Comparison of ENCODE assay signal across 35 mouse cellular contexts in genomic region chr6:138792802-138793201, GRCm38 (mm10).
"Had no signal": no experiment of that assay in that cellular context is flagged by ENCODE, and none has a peak within 500 bp of the region (broad histone marks: within the 10 kb centered on the region; RNA-seq: fewer than 3 reads in every experiment).

No protein-coding gene starts in this region.

- ATAC-seq: hindbrain, embryonic 16.5 days; hindbrain, postnatal 0 days; inflammation-experienced regulatory T-cells, adult 6 months; intestine, embryonic 15.5 days; intestine, embryonic 16.5 days; intestine, postnatal 0 days had no signal

- DNase-seq: heart, postnatal 10 days; heart, postnatal 14 days; heart, postnatal 36 days; heart, postnatal 4 days; kidney, adult 11 months; kidney, adult 18-20 months; kidney, adult 2 months; kidney, adult 8-10 months; kidney, adult 9 months; kidney, postnatal 10 days; kidney, postnatal 14 days; kidney, postnatal 25 days; kidney, postnatal 36 days; kidney, postnatal 4 days; layer of hippocampus, adult 9-11 months; layer of hippocampus, postnatal 36 days had no signal

- H3K27me3 ChIP-seq: heart, embryonic 12.5 days; heart, embryonic 13.5 days; heart, embryonic 15.5 days; hindbrain, embryonic 12.5 days; hindbrain, embryonic 13.5 days; hindbrain, embryonic 15.5 days; intestine, embryonic 15.5 days; kidney, embryonic 15.5 days had no signal

- H3K9ac ChIP-seq: heart, embryonic 12.5 days; heart, embryonic 13.5 days; heart, embryonic 15.5 days; hindbrain, embryonic 12.5 days; hindbrain, embryonic 13.5 days; hindbrain, embryonic 14.5 days; hindbrain, embryonic 15.5 days; intestine, embryonic 15.5 days; kidney, embryonic 15.5 days had no signal

- H3K36me3 ChIP-seq: heart, embryonic 10.5 days; heart, embryonic 12.5 days; heart, embryonic 13.5 days; heart, embryonic 15.5 days; hindbrain, embryonic 10.5 days; hindbrain, embryonic 12.5 days; hindbrain, embryonic 13.5 days; hindbrain, embryonic 15.5 days; intestine, embryonic 15.5 days; kidney, embryonic 15.5 days had no signal

- H3K4me3 ChIP-seq: heart, embryonic 10.5 days; heart, embryonic 12.5 days; heart, embryonic 13.5 days; heart, embryonic 15.5 days; hindbrain, embryonic 10.5 days; hindbrain, embryonic 12.5 days; hindbrain, embryonic 13.5 days; hindbrain, embryonic 15.5 days; intestine, embryonic 15.5 days; kidney, embryonic 15.5 days; layer of hippocampus, adult 2 months had no signal

- H3K4me1 ChIP-seq: heart, embryonic 10.5 days; heart, embryonic 12.5 days; heart, embryonic 13.5 days; heart, embryonic 15.5 days; hindbrain, embryonic 10.5 days; hindbrain, embryonic 12.5 days; hindbrain, embryonic 13.5 days; hindbrain, embryonic 15.5 days; intestine, embryonic 15.5 days had no signal

- H3K4me2 ChIP-seq: heart, embryonic 11.5 days; heart, embryonic 12.5 days; heart, embryonic 13.5 days; heart, embryonic 15.5 days; hindbrain, embryonic 12.5 days; hindbrain, embryonic 13.5 days; hindbrain, embryonic 14.5 days; hindbrain, embryonic 15.5 days; intestine, embryonic 15.5 days; kidney, embryonic 15.5 days had no signal

- H3K27ac ChIP-seq: heart, embryonic 10.5 days; heart, embryonic 13.5 days; heart, embryonic 15.5 days; hindbrain, embryonic 10.5 days; hindbrain, embryonic 12.5 days; hindbrain, embryonic 13.5 days; hindbrain, embryonic 14.5 days; hindbrain, embryonic 15.5 days; hindbrain, postnatal 0 days; intestine, embryonic 15.5 days; kidney, embryonic 15.5 days; kidney, postnatal 0 days; layer of hippocampus, adult 2 months had no signal

- H3K9me3 ChIP-seq: heart, embryonic 10.5 days; heart, embryonic 12.5 days; heart, embryonic 13.5 days; heart, embryonic 15.5 days; hindbrain, embryonic 10.5 days; hindbrain, embryonic 12.5 days; hindbrain, embryonic 13.5 days; hindbrain, embryonic 15.5 days; intestine, embryonic 15.5 days; kidney, embryonic 15.5 days had no signal
